Comparison of ENCODE assay signal across 17 mouse cellular contexts in genomic region chr3:85530601-85531161, GRCm38 (mm10). TPM values are rescaled to one million over a fixed set of nuclear protein-coding genes. Genes with fewer than 3 reads are reported as not detected.
DNase-seq lines count a peak whose midpoint lies in the region; ATAC-seq lines count a peak whose summit lies in the region.
"Had no signal": no experiment of that assay in that cellular context is flagged by ENCODE, and none has a peak within 500 bp of the region (broad histone marks: within the 10 kb centered on the region; RNA-seq: fewer than 3 reads in every experiment).

No protein-coding gene starts in this region.

- intact Hi-C loops in left cerebral cortex, postnatal 36 days (cut with DNase I): loop anchor here (5.0 kb wide), 1 partner anchor 37 kb away; no protein-coding TSS in a partner anchor

- peak; percentile 86 for ATAC-seq in frontal cortex, adult (ENCODE audit: low TSS enrichment)
- ATAC-seq: forebrain, postnatal 0 days; inflammation-experienced regulatory T-cells, adult 6 months had no signal

- no peak for DNase-seq in frontal cortex, postnatal 25 days (ENCODE audit: low spot score in 2 of 2)
- peak; percentile 58 for DNase-seq in layer of hippocampus, adult 9-11 months
- no peak for DNase-seq in layer of hippocampus, postnatal 25 days (ENCODE audit: extremely low spot score in 1 of 2, low spot score in 1 of 2)
- peak; percentile 34 for DNase-seq in fibroblast of lung, adult 2 months (ENCODE audit: low read depth)
- DNase-seq in left cerebral cortex, postnatal 36 days (ENCODE audit: low spot score in 2 of 2): peak; percentile 57 to 74
- no peak for DNase-seq in adipocyte (ENCODE audit: low spot score)
- no peak for DNase-seq in kidney, adult 18-20 months
- DNase-seq: cerebellum, adult 9-11 months; embryo, embryonic 11 days; forebrain, postnatal 0 days; gastrocnemius, postnatal 36 days; kidney, adult 8-10 months; kidney, postnatal 14 days; liver; lung, postnatal 10 days had no signal

RNA-seq across cellular contexts. Expression of gene Gatb, which starts 43.2 kb away (rescaled TPM):
- 10 to 100 TPM; 22.2 to 22.5 TPM for total RNA-seq in layer of hippocampus, postnatal 25 days (2021)
- 10 to 100 TPM; 21.9 to 23.5 TPM for total RNA-seq in left cerebral cortex, postnatal 36 days (2021)

Comparison
In these comparisons a context has a peak if more than half of its experiments do, and no peak if none do; other contexts are left out.
1. DNase-seq: peak in layer of hippocampus, adult 9-11 months (single experiment), fibroblast of lung, adult 2 months (single experiment) and left cerebral cortex, postnatal 36 days (2 of 2); none in frontal cortex, postnatal 25 days (0 of 2), layer of hippocampus, postnatal 25 days (0 of 2), adipocyte (single experiment) and kidney, adult 18-20 months (single experiment).